Mouse (Mus musculus): Measurements from ENCODE around the gene Dgkh. TPM values are rescaled to one million over a fixed set of nuclear protein-coding genes. Genes with fewer than 3 reads are reported as not detected.

Gene Dgkh
- total RNA-seq, 1 experiment: 8.2 TPM

- TF ChIP-seq MAFK (IDR thresholded peaks at IDR 0.05; ENCODE audit: insufficient read depth, low read depth, low read length) (no peak), ZC3H11A (IDR thresholded peaks at IDR 0.05; ENCODE audit: borderline replicate concordance, low read depth, low read length) (no peak), CHD2 (IDR thresholded peaks at IDR 0.05; ENCODE audit: low read depth, low read length) (no peak), ZNF384 (IDR thresholded peaks at IDR 0.05; ENCODE audit: low read depth, low read length) (no peak), HCFC1 (IDR thresholded peaks at IDR 0.05; ENCODE audit: borderline replicate concordance, insufficient read depth, low read length) (no peak)
- H3K9me3 ChIP-seq (ENCODE audit: control insufficient read depth, insufficient read depth, low read depth, low read length): no peaks in the 10 kb centered on the region
- H3K4me3 ChIP-seq (ENCODE audit: insufficient read depth in 1 of 2, low read depth in 1 of 2, low read length in 2 of 2, poor library complexity in 1 of 2, severe bottlenecking in 1 of 2): peak overlapping the region in 1 of 2 experiments; percentile 14; a peak in 2 of 4 replicates
- no peak for DNase-seq (ENCODE audit: low read depth, low spot score)
- H3K4me1 ChIP-seq (ENCODE audit: control insufficient read depth in 2 of 2, insufficient read depth in 2 of 2, low read length in 2 of 2, poor library complexity in 1 of 2): peaks cover 7 to 10% of the 10 kb centered on the region in 2 experiments; a peak in 3 of 4 replicates
- H3K9ac ChIP-seq (ENCODE audit: insufficient read depth, low read depth, low read length, poor library complexity, severe bottlenecking): no peak overlapping the region
- no peak overlapping the region for H3K27ac ChIP-seq (ENCODE audit: insufficient read depth, low read depth, low read length, poor library complexity, severe bottlenecking)
- no peaks in the 10 kb centered on the region for H3K36me3 ChIP-seq (ENCODE audit: control insufficient read depth, insufficient read depth, low read length, poor library complexity, severe bottlenecking)
- in situ Hi-C loops (cut with MboI; ENCODE audit: low sequenced_read_pairs in 2 of 2, unreplicated experiment in 2 of 2): no loop called here
These were observed 42.6 kb upstream of the Dgkh start for GRCm38 (mm10) chr14:78775226-78775625.

GRCm38 (mm10) chr14:78770457-78770856 is 37.9 kb upstream of the Dgkh start:
- H3K9me3 ChIP-seq (ENCODE audit: control insufficient read depth, insufficient read depth, low read depth, low read length): no peaks in the 10 kb centered on the region
- H3K9ac ChIP-seq (ENCODE audit: insufficient read depth, low read depth, low read length, poor library complexity, severe bottlenecking): no peak overlapping the region
- no peaks in the 10 kb centered on the region for H3K36me3 ChIP-seq (ENCODE audit: control insufficient read depth, insufficient read depth, low read length, poor library complexity, severe bottlenecking)
- in situ Hi-C loops (cut with MboI; ENCODE audit: low sequenced_read_pairs in 2 of 2, unreplicated experiment in 2 of 2): no loop called here
- H3K4me1 ChIP-seq (ENCODE audit: control insufficient read depth in 2 of 2, insufficient read depth in 2 of 2, low read length in 2 of 2, poor library complexity in 1 of 2): no peaks in the 10 kb centered on the region; a peak in 1 of 4 replicates
- peak overlapping the region; percentile 25; the same call in 1 of the 2 replicates for H3K27ac ChIP-seq (ENCODE audit: insufficient read depth, low read depth, low read length, poor library complexity, severe bottlenecking)
- no peak overlapping the region for H3K4me3 ChIP-seq (ENCODE audit: insufficient read depth in 1 of 2, low read depth in 1 of 2, low read length in 2 of 2, poor library complexity in 1 of 2, severe bottlenecking in 1 of 2)
- no peak for TF ChIP-seq ZC3H11A (IDR thresholded peaks at IDR 0.05; ENCODE audit: borderline replicate concordance, low read depth, low read length)
- TF ChIP-seq CHD2 (IDR thresholded peaks at IDR 0.05; ENCODE audit: low read depth, low read length): no peak
- no peak for TF ChIP-seq HCFC1 (IDR thresholded peaks at IDR 0.05; ENCODE audit: borderline replicate concordance, insufficient read depth, low read length)
- no peak for TF ChIP-seq ZNF384 (IDR thresholded peaks at IDR 0.05; ENCODE audit: low read depth, low read length)
- TF ChIP-seq MAFK (IDR thresholded peaks at IDR 0.05; ENCODE audit: insufficient read depth, low read depth, low read length): no peak
- DNase-seq (ENCODE audit: low read depth, low spot score): peak; percentile 57

- in situ Hi-C loops (cut with MboI; ENCODE audit: low sequenced_read_pairs in 2 of 2, unreplicated experiment in 2 of 2): no loop called here
- no peak for DNase-seq (ENCODE audit: low read depth, low spot score)
- Histone ChIP-seq H3K9me3 (ENCODE audit: control insufficient read depth, insufficient read depth, low read depth, low read length) (no peaks in the 10 kb centered on the region), H3K4me1 (ENCODE audit: control insufficient read depth in 2 of 2, insufficient read depth in 2 of 2, low read length in 2 of 2, poor library complexity in 1 of 2) (no peaks in the 10 kb centered on the region; a peak in 1 of 4 replicates), H3K4me3 (ENCODE audit: insufficient read depth in 1 of 2, low read depth in 1 of 2, low read length in 2 of 2, poor library complexity in 1 of 2, severe bottlenecking in 1 of 2) (no peak overlapping the region), H3K9ac (ENCODE audit: insufficient read depth, low read depth, low read length, poor library complexity, severe bottlenecking) (no peak overlapping the region), H3K27ac (ENCODE audit: insufficient read depth, low read depth, low read length, poor library complexity, severe bottlenecking) (no peak overlapping the region), H3K36me3 (ENCODE audit: control insufficient read depth, insufficient read depth, low read length, poor library complexity, severe bottlenecking) (no peaks in the 10 kb centered on the region)
- no peak for TF ChIP-seq CHD2 (IDR thresholded peaks at IDR 0.05; ENCODE audit: low read depth, low read length)
- TF ChIP-seq ZC3H11A (IDR thresholded peaks at IDR 0.05; ENCODE audit: borderline replicate concordance, low read depth, low read length): no peak
- no peak for TF ChIP-seq MAFK (IDR thresholded peaks at IDR 0.05; ENCODE audit: insufficient read depth, low read depth, low read length)
- TF ChIP-seq HCFC1 (IDR thresholded peaks at IDR 0.05; ENCODE audit: borderline replicate concordance, insufficient read depth, low read length): no peak
- TF ChIP-seq ZNF384 (IDR thresholded peaks at IDR 0.05; ENCODE audit: low read depth, low read length): no peak
These were observed 28.5 kb upstream of the Dgkh start for GRCm38 (mm10) chr14:78761064-78761463.

- TF ChIP-seq HCFC1 (IDR thresholded peaks at IDR 0.05; ENCODE audit: borderline replicate concordance, insufficient read depth, low read length) (no peak), MAFK (IDR thresholded peaks at IDR 0.05; ENCODE audit: insufficient read depth, low read depth, low read length) (no peak), ZC3H11A (IDR thresholded peaks at IDR 0.05; ENCODE audit: borderline replicate concordance, low read depth, low read length) (no peak), CHD2 (IDR thresholded peaks at IDR 0.05; ENCODE audit: low read depth, low read length) (no peak), ZNF384 (IDR thresholded peaks at IDR 0.05; ENCODE audit: low read depth, low read length) (no peak)
- Histone ChIP-seq H3K9ac (ENCODE audit: insufficient read depth, low read depth, low read length, poor library complexity, severe bottlenecking) (no peak overlapping the region), H3K9me3 (ENCODE audit: control insufficient read depth, insufficient read depth, low read depth, low read length) (no peaks in the 10 kb centered on the region), H3K4me1 (ENCODE audit: control insufficient read depth in 2 of 2, insufficient read depth in 2 of 2, low read length in 2 of 2, poor library complexity in 1 of 2) (peaks cover 0 to 1% of the 10 kb centered on the region in 2 experiments; a peak in 1 of 4 replicates), H3K27ac (ENCODE audit: insufficient read depth, low read depth, low read length, poor library complexity, severe bottlenecking) (no peak overlapping the region), H3K36me3 (ENCODE audit: control insufficient read depth, insufficient read depth, low read length, poor library complexity, severe bottlenecking) (no peaks in the 10 kb centered on the region), H3K4me3 (ENCODE audit: insufficient read depth in 1 of 2, low read depth in 1 of 2, low read length in 2 of 2, poor library complexity in 1 of 2, severe bottlenecking in 1 of 2) (no peak overlapping the region)
- no peak for DNase-seq (ENCODE audit: low read depth, low spot score)
- in situ Hi-C loops (cut with MboI; ENCODE audit: low sequenced_read_pairs in 2 of 2, unreplicated experiment in 2 of 2): no loop called here
These were observed 26.9 kb upstream of the Dgkh start for GRCm38 (mm10) chr14:78759491-78759890.

All from ES-E14 (cell line).